Mouse (Mus musculus) MEL (cell line): ENCODE measurements around the gene Letmd1.

Source experiments
- CHD2 ChIP-seq: IDR thresholded peaks from 2 replicates; pipeline ENCODE4 v1.6.1; 2011; ENCODE audit warnings: low read length, improper control_type of control experiment
- CTCF ChIP-seq, 3 experiments: IDR thresholded peaks in 2 of 3; conservative IDR thresholded peaks in 1 of 3; 2 replicates each; pipeline ENCODE4 v1.5.1; 2011 to 2012; ENCODE audit warnings: low read length in 3 of 3, low read depth in 2 of 3, mild to moderate bottlenecking in 2 of 3, improper control_type of control experiment in 1 of 3, inconsistent platforms in 1 of 3, mixed read lengths in 1 of 3, moderate library complexity in 1 of 3; ENCODE audit not compliant: control insufficient read depth in 1 of 3, insufficient read depth in 1 of 3, poor library complexity in 1 of 3, severe bottlenecking in 1 of 3
- ELF1 ChIP-seq: IDR thresholded peaks from 2 replicates; pipeline ENCODE4 v1.6.1; 2014; ENCODE audit warnings: low read depth, mild to moderate bottlenecking, inconsistent platforms, low read length, improper control_type of control experiment, moderate library complexity
- EP300 ChIP-seq, 2 experiments: IDR thresholded peaks; 2 replicates each; pipeline ENCODE4 v1.6.1; 2011; ENCODE audit warnings: improper control_type of control experiment in 2 of 2, low read length in 2 of 2, low read depth in 1 of 2, mild to moderate bottlenecking in 1 of 2
- ETS1 ChIP-seq: IDR thresholded peaks from 2 replicates; pipeline ENCODE4 v1.6.1; 2012; ENCODE audit warnings: low read depth, mild to moderate bottlenecking, inconsistent platforms, low read length, improper control_type of control experiment, moderate library complexity
- MAX ChIP-seq: IDR thresholded peaks from 2 replicates; pipeline ENCODE4 v1.6.1; 2011; ENCODE audit warnings: low read length, improper control_type of control experiment
- POLR2A ChIP-seq, 2 experiments: IDR thresholded peaks; 2 replicates each; pipeline ENCODE4 v1.6.1; 2011 to 2012; ENCODE audit warnings: low read length in 2 of 2, mild to moderate bottlenecking in 2 of 2, control low read depth in 1 of 2, improper control_type of control experiment in 1 of 2, low read depth in 1 of 2, moderate library complexity in 1 of 2; ENCODE audit not compliant: control insufficient read depth in 1 of 2, insufficient read depth in 1 of 2, poor library complexity in 1 of 2
- SIN3A ChIP-seq: IDR thresholded peaks from 2 replicates; pipeline ENCODE4 v1.6.1; 2012; ENCODE audit warnings: low read length, improper control_type of control experiment, inconsistent platforms

GRCm38 (mm10) chr15:100515121-100515520 lies 46.3 kb downstream of the Letmd1 start:
- no peak for TF ChIP-seq ETS1
- no peak for TF ChIP-seq MAX
- no peak for TF ChIP-seq POLR2A (IDR thresholded peaks at IDR 0.05; ENCODE audit: control insufficient read depth in 1 of 2, insufficient read depth in 1 of 2, low read depth in 1 of 2, low read length in 2 of 2, poor library complexity in 1 of 2)
- TF ChIP-seq CTCF (IDR thresholded peaks at IDR 0.05 in 2 of 3, conservative IDR thresholded peaks at IDR 0.05 in 1 of 3; ENCODE audit: control insufficient read depth in 1 of 3, insufficient read depth in 1 of 3, low read depth in 2 of 3, low read length in 3 of 3, poor library complexity in 1 of 3, severe bottlenecking in 1 of 3), result no peak
- no peak for TF ChIP-seq ELF1
- TF ChIP-seq EP300 (IDR thresholded peaks at IDR 0.05; ENCODE audit: low read depth in 1 of 2, low read length in 2 of 2), result no peak
- no peak for TF ChIP-seq SIN3A
- TF ChIP-seq CHD2, result no peak
